Mouse (Mus musculus): ENCODE measurements around the gene Ppp5c. TPM values are rescaled to one million over a fixed set of nuclear protein-coding genes. Genes with fewer than 3 reads are reported as not detected.

The Ppp5c gene
- total and polyA plus RNA-seq, 3 experiments, result 125 to 223 (median 128) TPM

DNA sequence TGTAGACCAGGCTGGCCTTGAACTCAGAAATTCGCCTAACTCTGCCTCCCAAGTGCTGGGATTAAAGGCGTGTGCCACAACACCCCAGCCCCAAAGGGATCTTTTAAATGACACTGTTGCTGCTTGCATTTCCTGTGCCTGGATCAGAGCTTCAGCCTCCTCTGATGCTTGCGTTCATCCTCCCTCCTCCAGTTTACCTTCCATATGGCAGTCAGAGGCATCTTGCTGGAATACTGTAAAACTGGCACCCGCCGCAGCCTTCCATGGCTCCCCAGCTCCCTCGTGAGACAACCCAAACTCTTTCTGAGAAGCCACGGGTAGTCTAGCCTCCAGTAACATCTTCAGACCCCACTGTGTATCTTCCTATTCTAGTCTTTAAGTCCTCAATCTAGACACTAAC, 1.2 kb upstream of the Ppp5c start:
- Histone ChIP-seq H3K4me1 (ENCODE audit: control insufficient read depth in 1 of 2, insufficient read depth in 2 of 2) (peaks cover 10 to 25% of the 10 kb centered on the region in 2 experiments; a peak in 3 of 4 replicates), H3K4me2 (ENCODE audit: insufficient read depth, low read depth, poor library complexity, severe bottlenecking) (no peak overlapping the region), H3K27me3 (replicated peaks) (peaks cover 6% of the 10 kb centered on the region), H3K9ac (ENCODE audit: insufficient read depth, low read depth) (no peak overlapping the region), H3K36me3 (replicated peaks in 1 of 2; ENCODE audit: control insufficient read depth in 1 of 2, insufficient read depth in 1 of 2, low read length in 1 of 2) (peaks cover 0 to 10% of the 10 kb centered on the region in 2 experiments), H3K4me3 (replicated peaks in 1 of 3; ENCODE audit: low read depth in 2 of 3, low read length in 2 of 3, poor library complexity in 1 of 3) (no peak overlapping the region), H3K79me2 (replicated peaks; ENCODE audit: control insufficient read depth, extremely low read depth, insufficient read depth, poor library complexity, severe bottlenecking) (peaks cover 30% of the 10 kb centered on the region), H3K27ac (ENCODE audit: insufficient read depth, low read depth) (no peak overlapping the region), H3K9me3 (replicated peaks; ENCODE audit: low read length) (no peaks in the 10 kb centered on the region)
- dilution Hi-C loops (cut with MboI; ENCODE audit: extremely low pct_ligation_motif_present, extremely low pct_unique_long_range_greater_than_20kb, low sequenced_read_pairs), result no loop called here
- DNase-seq (ENCODE audit: extremely low read depth), result no peak
- in situ Hi-C loops (cut with MboI; ENCODE audit: low pct_ligation_motif_present, low pct_unique_long_range_greater_than_20kb, low sequenced_read_pairs), result no loop called here
- TF ChIP-seq USF2 (conservative IDR thresholded peaks at IDR 0.05; ENCODE audit: low read depth, low read length), result no peak
- TF ChIP-seq USF1 (IDR thresholded peaks at IDR 0.05; ENCODE audit: low read depth, low read length), result no peak
- TF ChIP-seq TBP (conservative IDR thresholded peaks at IDR 0.05; ENCODE audit: low read depth, low read length), result no peak
- TF ChIP-seq HCFC1 (IDR thresholded peaks at IDR 0.05; ENCODE audit: low read depth, low read length), result no peak
- TF ChIP-seq MEF2A (IDR thresholded peaks at IDR 0.05; ENCODE audit: borderline replicate concordance, low read depth, low read length), result no peak
- no peak for TF ChIP-seq MYC (IDR thresholded peaks at IDR 0.05; ENCODE audit: low read depth, low read length)
- TF ChIP-seq SMC3 (IDR thresholded peaks at IDR 0.05; ENCODE audit: low read depth, low read length), result no peak
- TF ChIP-seq JUN (IDR thresholded peaks at IDR 0.05; ENCODE audit: insufficient read depth, low read depth, low read length), result no peak
- no peak for TF ChIP-seq MAX (IDR thresholded peaks at IDR 0.05; ENCODE audit: low read length)
- no peak for TF ChIP-seq POLR2AphosphoS2 (IDR thresholded peaks at IDR 0.05; ENCODE audit: low read depth, low read length)
- no peak for TF ChIP-seq EP300 (IDR thresholded peaks at IDR 0.05; ENCODE audit: low read length)
- TF ChIP-seq CTCF (conservative IDR thresholded peaks at IDR 0.05 in 1 of 2, IDR thresholded peaks at IDR 0.05 in 1 of 2; ENCODE audit: low read depth in 2 of 2, low read length in 2 of 2), result no peak
- TF ChIP-seq NRF1 (IDR thresholded peaks at IDR 0.05; ENCODE audit: low read depth, low read length), result no peak
- TF ChIP-seq KAT2A (IDR thresholded peaks at IDR 0.05; ENCODE audit: insufficient replicate concordance, low read length), result no peak
- TF ChIP-seq UBTF (IDR thresholded peaks at IDR 0.05; ENCODE audit: low read depth, low read length), result no peak
- TF ChIP-seq RCOR1 (conservative IDR thresholded peaks at IDR 0.05; ENCODE audit: low read depth, low read length), result no peak
- no peak for TF ChIP-seq JUND (conservative IDR thresholded peaks at IDR 0.05; ENCODE audit: low read depth, low read length)

DNA sequence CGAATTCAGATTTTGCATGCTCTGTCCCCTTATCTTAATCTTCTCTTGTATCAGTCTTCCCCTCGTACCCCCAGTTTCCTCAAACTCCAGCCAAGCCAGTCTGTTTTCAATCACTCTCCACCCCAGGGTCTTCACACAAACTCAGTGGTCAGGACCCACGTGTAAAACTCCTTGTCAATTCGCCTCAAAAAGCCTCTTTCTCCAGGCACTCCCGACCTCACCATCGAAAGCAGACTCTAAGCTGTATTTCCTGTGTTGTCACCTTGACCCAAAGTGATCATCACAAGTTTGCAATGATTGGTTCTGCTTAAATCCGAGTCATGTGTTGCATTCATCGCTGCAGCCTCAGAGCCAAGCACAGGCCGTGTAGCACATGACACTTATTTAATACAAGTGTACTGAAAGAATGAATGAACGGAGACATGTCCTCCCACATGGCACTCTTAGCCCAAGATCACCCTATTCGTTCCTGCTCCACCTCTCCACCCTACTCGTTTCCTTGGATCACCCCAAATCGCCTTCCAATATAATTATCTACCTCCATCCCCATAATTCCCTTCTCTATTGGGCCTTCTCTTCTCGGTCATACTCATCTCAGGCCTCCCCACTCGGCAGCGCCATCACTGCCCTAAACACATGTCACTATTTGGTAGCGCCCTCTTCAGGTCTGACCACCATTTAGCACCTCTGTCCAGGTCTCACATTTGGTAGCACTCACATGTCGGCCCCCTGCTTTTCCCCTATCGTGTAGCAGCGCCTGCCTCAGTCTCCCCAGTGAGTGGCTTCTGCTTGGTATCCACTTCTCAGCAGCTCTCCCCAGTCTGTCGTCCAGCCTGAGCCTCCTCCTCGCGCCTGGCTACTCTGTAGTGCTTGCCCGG, 775 bp downstream of the Ppp5c start:
- Histone ChIP-seq H3K4me1 (ENCODE audit: control insufficient read depth in 1 of 2, insufficient read depth in 2 of 2) (peaks cover 17 to 44% of the 10 kb centered on the region in 2 experiments), H3K4me2 (ENCODE audit: insufficient read depth, low read depth, poor library complexity, severe bottlenecking) (peak overlapping the region; percentile 95), H3K9ac (ENCODE audit: insufficient read depth, low read depth) (peak overlapping the region; percentile 80), H3K27ac (ENCODE audit: insufficient read depth, low read depth) (peak overlapping the region; percentile 48), H3K4me3 (replicated peaks in 1 of 3; ENCODE audit: low read depth in 2 of 3, low read length in 2 of 3, poor library complexity in 1 of 3) (peak overlapping the region; percentile 80 to 94 (median 94)), H3K9me3 (replicated peaks; ENCODE audit: low read length) (no peaks in the 10 kb centered on the region), H3K27me3 (replicated peaks) (peaks cover 4% of the 10 kb centered on the region), H3K79me2 (replicated peaks; ENCODE audit: control insufficient read depth, extremely low read depth, insufficient read depth, poor library complexity, severe bottlenecking) (peaks cover 50% of the 10 kb centered on the region), H3K36me3 (replicated peaks in 1 of 2; ENCODE audit: control insufficient read depth in 1 of 2, insufficient read depth in 1 of 2, low read length in 1 of 2) (peaks cover 18 to 29% of the 10 kb centered on the region in 2 experiments)
- in situ Hi-C loops (cut with MboI; ENCODE audit: low pct_ligation_motif_present, low pct_unique_long_range_greater_than_20kb, low sequenced_read_pairs) (no loop called here), dilution Hi-C loops (cut with MboI; ENCODE audit: extremely low pct_ligation_motif_present, extremely low pct_unique_long_range_greater_than_20kb, low sequenced_read_pairs) (no loop called here)
- peak; percentile 91 for DNase-seq (ENCODE audit: extremely low read depth)
- TF ChIP-seq MXI1 (IDR thresholded peaks at IDR 0.05; ENCODE audit: low read depth, low read length), result peak; percentile 95
- peak; percentile 34; the same call in 1 of the 2 replicates for TF ChIP-seq TCF12 (IDR thresholded peaks at IDR 0.05; ENCODE audit: low read depth, low read length)
- no peak for TF ChIP-seq RCOR1 (conservative IDR thresholded peaks at IDR 0.05; ENCODE audit: low read depth, low read length)
- no peak for TF ChIP-seq BHLHE40 (IDR thresholded peaks at IDR 0.05; ENCODE audit: low read depth, low read length)
- no peak for TF ChIP-seq ZNF384 (IDR thresholded peaks at IDR 0.05; ENCODE audit: low read depth, low read length)
- TF ChIP-seq KAT2A (IDR thresholded peaks at IDR 0.05; ENCODE audit: insufficient replicate concordance, low read length), result 0 out of 2 replicates have a peak, but pooled peaks have one; percentile 48
- no peak for TF ChIP-seq SMC3 (IDR thresholded peaks at IDR 0.05; ENCODE audit: low read depth, low read length)
- TF ChIP-seq ZC3H11A (IDR thresholded peaks at IDR 0.05; ENCODE audit: low read depth, low read length), result no peak
- TF ChIP-seq USF1 (IDR thresholded peaks at IDR 0.05; ENCODE audit: low read depth, low read length), result no peak
- 0 out of 2 replicates have a peak, but pooled peaks have one; percentile 9 for TF ChIP-seq ELF1 (IDR thresholded peaks at IDR 0.05; ENCODE audit: low read depth, low read length)
- TF ChIP-seq POLR2A (IDR thresholded peaks at IDR 0.05; ENCODE audit: low read depth, low read length), result peak; percentile 49; the same call in 1 of the 2 replicates
- TF ChIP-seq NELFE (IDR thresholded peaks at IDR 0.05; ENCODE audit: low read depth, low read length), result peak; percentile 30
- no peak for TF ChIP-seq MAFK (IDR thresholded peaks at IDR 0.05; ENCODE audit: insufficient replicate concordance, low read length)
- TF ChIP-seq SIN3A (IDR thresholded peaks at IDR 0.05; ENCODE audit: low read length), result peak; percentile 76; the same call in 1 of the 2 replicates
- TF ChIP-seq E2F4 (IDR thresholded peaks at IDR 0.05; ENCODE audit: insufficient replicate concordance, low read depth, low read length), result no peak
- TF ChIP-seq HCFC1 (IDR thresholded peaks at IDR 0.05; ENCODE audit: low read depth, low read length), result no peak
- TF ChIP-seq CHD2 (IDR thresholded peaks at IDR 0.05; ENCODE audit: low read length), result 0 out of 2 replicates have a peak, but pooled peaks have one; percentile 12
- no peak for TF ChIP-seq JUN (IDR thresholded peaks at IDR 0.05; ENCODE audit: insufficient read depth, low read depth, low read length)
- peak; percentile 20; the same call in 1 of the 2 replicates for TF ChIP-seq EP300 (IDR thresholded peaks at IDR 0.05; ENCODE audit: low read length)
- TF ChIP-seq TBP (conservative IDR thresholded peaks at IDR 0.05; ENCODE audit: low read depth, low read length), result peak; percentile 26; the same call in 1 of the 2 replicates
